Mouse (Mus musculus) limb, embryonic 14.5 days (tissue): Measurements from ENCODE around the gene Fbf1. TPM values are rescaled to one million over a fixed set of nuclear protein-coding genes. Genes with fewer than 3 reads are reported as not detected.
"Not testable (repeated sequence)": the region's sequence is repeated elsewhere in the genome, so short reads cannot be mapped to it uniquely, and the experiment has no call there.

ENCODE experiments used
- ATAC-seq: fragments of 200-750 bp; cut with Nextera tagmentation; 2 replicates; pipeline ENCODE4 v1.8.0; 2017; ENCODE audit warnings: low read depth, moderate number of reproducible peaks, moderate TSS enrichment; ENCODE audit not compliant: low FRiP score
- DNase-seq: peaks from one replicate; pipeline ENCODE4 v3.0.0-alpha.2; 2015; ENCODE audit warnings: low spot score
- H3K27ac ChIP-seq: fragments of 300-500 bp; sonication (generic); replicated peaks from 2 replicates; pipeline ENCODE4 v1.5.1; 2014; ENCODE audit warnings: low read depth, mild to moderate bottlenecking, low read length, moderate library complexity, mixed read lengths
- H3K27me3 ChIP-seq: fragments of 300-500 bp; sonication (generic); 2 replicates; pipeline ENCODE4 v1.6.1; 2014; ENCODE audit warnings: low read length, mixed read lengths; ENCODE audit not compliant: control insufficient read depth, insufficient read depth
- H3K36me3 ChIP-seq: fragments of 300-500 bp; sonication (generic); 2 replicates; pipeline ENCODE4 v1.6.1; 2014; ENCODE audit warnings: mild to moderate bottlenecking, low read length, moderate library complexity, mixed read lengths; ENCODE audit not compliant: control insufficient read depth, insufficient read depth
- H3K4me1 ChIP-seq: fragments of 300-500 bp; sonication (generic); 2 replicates; pipeline ENCODE4 v1.6.1; 2014; ENCODE audit warnings: antibody characterized with exemption, low read length, mixed read lengths; ENCODE audit not compliant: control insufficient read depth, insufficient read depth
- H3K4me2 ChIP-seq: fragments of 300-500 bp; sonication (generic); replicated peaks from 2 replicates; pipeline ENCODE4 v1.6.1; 2014; ENCODE audit warnings: low read depth, mild to moderate bottlenecking, low read length, moderate library complexity; ENCODE audit not compliant: severe bottlenecking
- H3K4me3 ChIP-seq: fragments of 300-500 bp; sonication (generic); replicated peaks from 2 replicates; pipeline ENCODE4 v1.5.1; 2014; ENCODE audit warnings: low read length
- H3K9ac ChIP-seq: fragments of 300-500 bp; sonication (generic); 2 replicates; pipeline ENCODE4 v1.6.1; 2014; ENCODE audit warnings: mild to moderate bottlenecking, low read depth, low read length, moderate library complexity; ENCODE audit not compliant: severe bottlenecking
- H3K9me3 ChIP-seq: fragments of 300-500 bp; sonication (generic); 2 replicates; pipeline ENCODE4 v1.6.1; 2016; ENCODE audit warnings: low read length; ENCODE audit not compliant: control insufficient read depth
- POLR2A ChIP-seq: fragments of 200-500 bp; IDR thresholded peaks from 2 replicates; pipeline ENCODE4 v1.8.0; 2012; ENCODE audit warnings: inconsistent platforms, mild to moderate bottlenecking, moderate library complexity, borderline replicate concordance; ENCODE audit not compliant: insufficient read depth, insufficient read length; ENCODE audit errors: extremely low read depth
- WGBS: fragments of 180-500 bp; shearing (Covaris S2); extraction: QIAGEN DNeasy Blood & Tissue Kit; methylation state at CpG from one replicate; pipeline ENCODE4 v1.1.7; 2014; 5-methylcytosine and 5-hydroxymethylcytosine counted together
- polyA plus RNA-seq, 2 experiments: library from polyadenylated mRNA; depleted of rRNA in 1 of 2; stranded (reverse) in 1 of 2; unstranded in 1 of 2; fragments of >200 nt; fragmentation: Nextera tagmentation in 1 of 2; extraction: Ambion mirVana in 1 of 2; gene quantifications; 2 replicates each; pipeline versions ENCODE4 v1.2.1 to v1.2.3; 2012 to 2014

Fbf1 gene
- polyA plus RNA-seq, 2 experiments, result 26.4 to 82.6 TPM

DNA sequence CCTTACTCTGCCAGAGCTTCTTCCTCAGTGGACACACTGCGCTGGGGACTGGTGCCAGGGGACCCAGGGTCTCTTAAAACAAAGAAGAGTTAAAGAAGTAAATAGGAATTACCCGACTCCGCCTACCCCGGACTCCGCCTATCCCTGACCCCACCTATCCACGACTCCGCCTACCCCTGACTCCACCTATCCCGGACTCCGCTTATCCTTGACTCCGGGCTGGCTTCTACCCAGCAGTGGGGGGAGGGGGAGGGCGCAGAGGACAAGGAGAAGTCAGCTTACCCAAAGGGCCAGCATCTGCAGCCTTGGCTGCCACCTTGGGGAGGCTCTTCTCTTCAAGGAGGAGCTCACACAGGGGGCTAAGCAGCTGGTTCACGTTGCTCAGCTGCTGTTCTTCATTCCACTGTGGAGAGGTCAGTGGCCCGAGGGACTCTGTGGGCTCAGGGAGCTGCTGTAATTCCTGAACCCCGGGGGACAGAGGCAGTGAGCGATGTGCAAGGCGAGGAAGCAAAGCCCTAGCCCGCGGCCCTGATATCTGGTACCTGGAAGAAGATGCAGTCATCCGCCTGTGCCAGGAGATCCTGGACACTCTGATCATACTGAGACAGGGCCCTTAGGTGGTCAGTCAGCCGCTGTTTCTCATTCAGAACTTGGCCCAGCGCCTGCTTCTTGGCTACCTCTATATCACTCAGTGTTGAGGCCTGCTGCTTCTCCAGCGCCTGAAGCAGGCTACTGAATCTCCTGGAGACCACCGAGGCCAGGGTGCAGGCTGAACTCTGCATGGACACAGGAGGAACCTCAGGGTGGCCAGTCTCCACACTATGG, 40.6 kb downstream of the Fbf1 start, which contains the start of gene Trim47:
Trim47 (minus strand) TSS at position 55 of the 825 bp plus-strand sequence.
- Histone ChIP-seq H3K27me3 (no peaks in the 10 kb centered on the region), H3K36me3 (peaks cover 14% of the 10 kb centered on the region), H3K27ac (no peak within 1 kb of the TSS), H3K9ac (peak within 1 kb of the TSS; percentile 18; the same call in 1 of the 2 replicates), H3K4me1 (peaks cover 23% of the 10 kb centered on the region), H3K4me2 (peak within 1 kb of the TSS; percentile 38), H3K9me3 (no peaks in the 10 kb centered on the region), H3K4me3 (peak within 1 kb of the TSS; percentile 13)
- 29% methylated on average over 23 of the region's 23 CpGs for WGBS
- DNase-seq, result peak; percentile 52
- 0 out of 2 replicates have a peak, but pooled peaks have one; percentile 17 for ATAC-seq
- TF ChIP-seq POLR2A, result no peak

DNA sequence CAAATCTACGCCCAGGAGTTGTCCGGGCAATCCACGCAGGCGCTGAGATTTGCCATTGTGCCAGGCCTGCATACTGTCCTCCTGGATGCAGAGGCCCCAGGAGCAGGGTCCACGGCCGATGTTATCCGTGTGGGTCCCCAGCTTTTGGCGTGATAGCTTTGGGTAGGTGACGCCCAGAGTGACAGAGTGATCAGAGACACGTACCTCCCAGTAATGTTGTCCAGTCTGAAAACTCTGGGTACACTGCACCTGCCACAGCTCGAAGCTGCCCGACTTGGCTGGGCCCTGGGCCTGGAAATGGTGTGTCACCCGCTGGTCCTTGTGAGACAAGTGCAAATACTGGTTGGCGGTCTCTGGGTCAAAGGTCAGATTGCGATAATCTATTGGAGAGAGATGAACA, 41.7 kb downstream of the Fbf1 start:
- Histone ChIP-seq H3K4me3 (no peak overlapping the region), H3K9me3 (no peaks in the 10 kb centered on the region), H3K4me1 (peaks cover 20% of the 10 kb centered on the region), H3K27me3 (no peaks in the 10 kb centered on the region), H3K9ac (no peak overlapping the region), H3K4me2 (no peak overlapping the region), H3K27ac (no peak overlapping the region), H3K36me3 (peaks cover 11% of the 10 kb centered on the region)
- WGBS, result 93% methylated on average over 15 of the region's 15 CpGs
- no peak for DNase-seq
- no peak for TF ChIP-seq POLR2A
- no peak for ATAC-seq

DNA sequence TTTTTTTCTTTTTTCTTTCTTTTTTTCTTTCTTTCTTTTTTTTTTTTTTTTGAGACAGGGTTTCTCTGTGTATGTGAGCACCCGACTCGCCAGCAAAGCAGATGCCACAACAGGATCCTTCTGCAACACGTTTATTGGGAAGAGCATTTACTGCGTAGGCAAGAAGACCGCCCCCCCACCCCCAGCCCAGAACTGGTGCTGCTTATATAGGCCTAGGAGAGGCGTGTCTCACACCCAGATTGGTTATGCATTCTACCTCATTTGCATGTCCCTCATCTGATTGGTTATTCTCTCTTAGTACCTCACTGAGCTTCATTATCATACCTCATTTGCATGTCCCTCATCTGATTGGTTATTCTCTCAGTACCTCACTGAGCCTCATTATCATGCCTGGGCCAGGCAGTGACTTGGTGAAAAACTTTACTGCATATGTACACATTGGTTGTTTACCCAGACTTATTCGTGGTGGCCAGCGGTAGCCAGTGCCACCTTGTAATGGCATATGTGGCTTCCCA, 46.2 kb downstream of the Fbf1 start:
- not testable (repeated sequence) for H3K4me3 ChIP-seq, DNase-seq, H3K27me3 ChIP-seq, H3K9me3 ChIP-seq, H3K4me2 ChIP-seq, ATAC-seq, H3K9ac ChIP-seq, H3K27ac ChIP-seq, H3K4me1 ChIP-seq
- peaks cover 11% of the 10 kb centered on the region for H3K36me3 ChIP-seq
- WGBS, result 91% methylated on average over 8 of the region's 8 CpGs

DNA sequence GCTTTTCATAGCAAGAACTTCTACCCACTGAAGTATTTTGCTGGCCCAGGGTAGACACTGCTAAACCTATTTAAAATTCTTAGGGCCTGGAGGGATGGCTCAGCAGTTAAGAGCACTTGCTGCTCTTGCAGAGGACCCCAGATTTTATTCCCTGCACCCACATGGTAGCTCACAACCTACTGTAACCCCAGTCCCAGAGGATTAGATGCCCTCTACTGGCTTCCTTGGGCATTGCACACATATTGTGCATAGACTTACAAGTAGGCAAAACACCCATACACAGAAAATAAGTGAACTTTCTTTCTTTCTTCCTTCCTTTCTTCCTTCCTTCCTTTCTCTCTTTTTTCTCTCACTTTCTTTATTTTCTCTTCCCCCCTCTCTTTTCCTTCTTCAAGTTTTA, 50.1 kb downstream of the Fbf1 start:
- no peaks in the 10 kb centered on the region for H3K4me1 ChIP-seq
- H3K27ac ChIP-seq, result peak overlapping the region; percentile 39; the same call in 1 of the 2 replicates
- DNase-seq, result no peak
- no peaks in the 10 kb centered on the region for H3K9me3 ChIP-seq
- ATAC-seq, result no peak
- H3K27me3 ChIP-seq, result no peaks in the 10 kb centered on the region
- TF ChIP-seq POLR2A, result no peak
- H3K9ac ChIP-seq, result no peak overlapping the region
- H3K36me3 ChIP-seq, result no peaks in the 10 kb centered on the region
- no peak overlapping the region for H3K4me3 ChIP-seq
- H3K4me2 ChIP-seq, result no peak overlapping the region

DNA sequence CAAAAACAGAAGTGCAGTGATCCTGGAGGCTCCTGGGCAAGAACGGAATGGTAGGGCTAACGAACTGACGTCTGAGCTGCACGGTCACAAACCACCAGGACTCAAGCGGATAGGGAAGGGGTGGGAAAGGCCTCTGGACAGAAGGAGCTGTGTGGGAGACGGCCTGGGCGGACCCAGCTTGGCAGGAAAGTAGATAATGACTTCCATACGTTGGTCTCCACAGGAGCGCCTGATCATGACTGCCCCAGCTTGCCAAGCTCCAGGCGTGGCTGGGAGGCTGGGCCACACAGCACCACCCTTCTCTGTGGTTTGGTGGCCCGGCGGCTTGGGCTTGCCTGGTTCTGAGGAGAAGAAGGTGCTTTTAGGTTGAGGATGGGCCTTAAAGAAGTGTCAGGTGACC, 50.7 kb downstream of the Fbf1 start:
- H3K4me1 ChIP-seq, result no peaks in the 10 kb centered on the region
- 0 out of 2 replicates have a peak, but pooled peaks have one; percentile 70 for ATAC-seq
- H3K27ac ChIP-seq, result peak overlapping the region; percentile 39; the same call in 1 of the 2 replicates
- DNase-seq, result no peak
- H3K36me3 ChIP-seq, result no peaks in the 10 kb centered on the region
- no peak overlapping the region for H3K4me3 ChIP-seq
- no peak overlapping the region for H3K4me2 ChIP-seq
- 31% methylated on average over 12 of the region's 12 CpGs for WGBS
- H3K9ac ChIP-seq, result no peak overlapping the region
- no peaks in the 10 kb centered on the region for H3K9me3 ChIP-seq
- H3K27me3 ChIP-seq, result no peaks in the 10 kb centered on the region
- no peak for TF ChIP-seq POLR2A
